Mouse (Mus musculus) limb, embryonic 12.5 days (tissue): Measurements from ENCODE around the gene Nostrin. TPM values are rescaled to one million over a fixed set of nuclear protein-coding genes. Genes with fewer than 3 reads are reported as not detected.

Experiments used
- ATAC-seq: fragments of 200-750 bp; cut with Nextera tagmentation; 2 replicates; pipeline ENCODE4 v1.8.0; 2017; ENCODE audit warnings: low read depth, moderate TSS enrichment; ENCODE audit not compliant: insufficient number of reproducible peaks, insufficient read depth, low FRiP score, low TSS enrichment
- H3K27ac ChIP-seq: fragments of 300-500 bp; sonication (generic); 2 replicates; pipeline ENCODE4 v1.5.1; 2016; ENCODE audit warnings: mild to moderate bottlenecking, moderate library complexity
- H3K27me3 ChIP-seq: fragments of 300-500 bp; sonication (generic); 2 replicates; pipeline ENCODE4 v1.6.1; 2016; ENCODE audit warnings: mild to moderate bottlenecking, moderate library complexity
- H3K36me3 ChIP-seq: fragments of 300-500 bp; sonication (generic); 2 replicates; pipeline ENCODE4 v1.6.1; 2016; ENCODE audit warnings: mild to moderate bottlenecking, moderate library complexity
- H3K4me1 ChIP-seq: fragments of 300-500 bp; sonication (generic); replicated peaks from 2 replicates; pipeline ENCODE4 v1.6.1; 2016
- H3K4me2 ChIP-seq: fragments of 300-500 bp; sonication (generic); 2 replicates; pipeline ENCODE4 v1.6.1; 2016; ENCODE audit warnings: mild to moderate bottlenecking, moderate library complexity
- H3K4me3 ChIP-seq: fragments of 300-500 bp; sonication (generic); replicated peaks from 2 replicates; pipeline ENCODE4 v1.5.1; 2016; ENCODE audit warnings: mild to moderate bottlenecking
- H3K9ac ChIP-seq: fragments of 300-500 bp; sonication (generic); replicated peaks from 2 replicates; pipeline ENCODE4 v1.6.1; 2016; ENCODE audit warnings: mild to moderate bottlenecking, moderate library complexity
- H3K9me3 ChIP-seq: fragments of 300-500 bp; sonication (generic); 2 replicates; pipeline ENCODE4 v1.6.1; 2016; ENCODE audit warnings: mild to moderate bottlenecking, moderate library complexity
- WGBS: fragments of 180-500 bp; shearing (Covaris S2); methylation state at CpG from one replicate; pipeline ENCODE4 v1.1.7; 2016; 5-methylcytosine and 5-hydroxymethylcytosine counted together
- polyA plus RNA-seq: library from polyadenylated mRNA; unstranded; fragments of >200 nt; fragmentation: Nextera tagmentation; extraction: Ambion mirVana; gene quantifications from 2 replicates; pipeline ENCODE4 v1.2.1, GENCODE M21; 2016

The Nostrin gene
- polyA plus RNA-seq, 1 experiment from 2014 or later = 1.9 TPM

DNA sequence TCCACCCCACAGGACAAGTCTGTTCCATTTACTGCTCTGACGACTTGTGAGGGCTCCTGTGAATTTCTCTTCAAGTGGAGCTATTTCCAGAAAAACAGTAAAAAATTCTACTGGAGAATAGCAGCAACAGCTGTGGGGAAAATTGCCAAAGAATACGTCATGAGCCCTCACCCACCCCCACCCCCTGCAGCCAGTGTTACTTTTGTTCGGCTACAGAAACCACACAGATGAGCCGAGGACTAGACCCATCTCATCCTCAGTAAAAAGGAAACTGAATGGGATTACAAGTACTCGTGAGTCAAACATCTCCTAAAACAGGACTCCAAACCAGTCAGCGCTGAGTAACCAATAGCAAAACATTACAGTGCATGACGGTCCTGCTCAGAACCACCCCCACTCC, 25.9 kb upstream of the Nostrin start:
- no peaks in the 10 kb centered on the region for H3K27me3 ChIP-seq
- H3K4me1 ChIP-seq = peaks cover 10% of the 10 kb centered on the region; the same call in 1 of the 2 replicates
- H3K36me3 ChIP-seq = no peaks in the 10 kb centered on the region
- H3K9me3 ChIP-seq = no peaks in the 10 kb centered on the region
- ATAC-seq = no peak
- H3K27ac ChIP-seq = no peak overlapping the region
- no peak overlapping the region for H3K9ac ChIP-seq
- H3K4me3 ChIP-seq = no peak overlapping the region
- WGBS = 62% methylated on average over 7 of the region's 7 CpGs
- H3K4me2 ChIP-seq = no peak overlapping the region

DNA sequence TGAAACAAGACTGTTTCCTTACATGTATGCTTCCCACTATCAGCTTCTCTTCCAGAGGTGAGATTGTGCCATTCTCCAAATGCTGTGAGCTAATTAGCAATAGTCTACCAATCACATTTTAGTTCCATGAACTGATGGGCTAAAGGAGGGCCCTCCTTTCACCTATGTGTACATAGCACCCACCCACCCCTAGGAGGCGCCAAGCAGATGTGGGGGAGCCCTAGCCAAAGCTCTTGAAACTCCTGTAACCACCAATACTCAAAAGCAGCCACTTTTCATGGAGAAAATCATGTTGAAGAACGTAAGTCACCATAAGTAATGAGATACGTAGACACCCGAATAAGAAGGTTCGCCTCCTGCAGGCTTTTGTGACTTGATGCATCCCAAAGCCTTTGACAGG, 23.0 kb upstream of the Nostrin start:
- Histone ChIP-seq H3K36me3 (0 out of 2 replicates have a peak, but pooled peaks cover 8% of the 10 kb centered on the region), H3K9ac (no peak overlapping the region), H3K27me3 (no peaks in the 10 kb centered on the region), H3K4me3 (no peak overlapping the region), H3K4me2 (no peak overlapping the region), H3K4me1 (peaks cover 10% of the 10 kb centered on the region; the same call in 1 of the 2 replicates), H3K9me3 (0 out of 2 replicates have a peak, but pooled peaks cover 7% of the 10 kb centered on the region), H3K27ac (no peak overlapping the region)
- ATAC-seq = no peak
- WGBS = 83% methylated on average over 5 of the region's 5 CpGs

DNA sequence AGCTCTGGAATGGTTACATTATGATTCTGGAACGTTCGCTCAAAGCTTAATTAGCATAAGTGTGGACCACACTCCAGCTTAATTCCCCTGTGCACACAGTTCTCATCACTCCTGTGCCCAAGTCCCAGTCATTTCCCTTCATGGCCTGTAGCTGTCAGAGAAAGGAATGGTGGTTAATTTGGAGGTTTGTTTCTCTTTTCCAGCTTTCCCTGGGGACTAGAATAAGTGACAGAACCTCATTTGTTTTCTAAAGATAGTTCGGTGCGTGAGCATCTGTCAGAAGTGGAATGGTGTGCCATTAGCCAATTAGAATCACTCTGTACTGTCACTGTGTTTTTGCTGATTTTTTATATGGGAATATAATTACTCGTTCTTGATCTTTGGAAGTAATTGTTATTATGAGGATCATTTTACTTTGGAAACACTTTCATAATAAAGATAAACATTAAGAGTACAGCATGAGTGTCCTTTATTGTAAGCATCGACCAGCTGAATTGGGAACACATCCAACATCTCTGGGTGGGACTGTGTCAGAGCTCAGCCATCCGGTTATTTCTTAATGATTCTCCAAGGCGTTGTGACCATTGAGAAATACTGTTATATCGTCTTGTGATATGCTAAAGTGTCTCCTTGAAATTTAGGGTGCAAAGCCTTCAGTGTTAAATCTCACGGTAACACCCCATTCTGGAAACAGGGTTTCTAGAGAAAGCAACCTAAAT, 21.6 kb upstream of the Nostrin start:
- no peak for ATAC-seq
- no peak overlapping the region for H3K4me2 ChIP-seq
- no peak overlapping the region for H3K4me3 ChIP-seq
- H3K9me3 ChIP-seq = 0 out of 2 replicates have a peak, but pooled peaks cover 7% of the 10 kb centered on the region
- H3K27me3 ChIP-seq = no peaks in the 10 kb centered on the region
- H3K9ac ChIP-seq = no peak overlapping the region
- peaks cover 8% of the 10 kb centered on the region; the same call in 1 of the 2 replicates for H3K4me1 ChIP-seq
- no peak overlapping the region for H3K27ac ChIP-seq
- 0 out of 2 replicates have a peak, but pooled peaks cover 8% of the 10 kb centered on the region for H3K36me3 ChIP-seq
- 90% methylated on average over 10 of the region's 10 CpGs for WGBS

GRCm38 (mm10) chr2:69115921-69116320, 19.7 kb upstream of the Nostrin start:
- no peak overlapping the region for H3K4me3 ChIP-seq
- no peaks in the 10 kb centered on the region for H3K4me1 ChIP-seq
- no peak for ATAC-seq
- 0 out of 2 replicates have a peak, but pooled peaks cover 7% of the 10 kb centered on the region for H3K9me3 ChIP-seq
- 90% methylated on average over 3 of the region's 3 CpGs for WGBS
- H3K4me2 ChIP-seq = no peak overlapping the region
- H3K9ac ChIP-seq = no peak overlapping the region
- no peak overlapping the region for H3K27ac ChIP-seq
- H3K36me3 ChIP-seq = 0 out of 2 replicates have a peak, but pooled peaks cover 8% of the 10 kb centered on the region
- no peaks in the 10 kb centered on the region for H3K27me3 ChIP-seq

GRCm38 (mm10) chr2:69116767-69117166, 18.8 kb upstream of the Nostrin start:
- 69% methylated on average over 4 of the region's 4 CpGs for WGBS
- Histone ChIP-seq H3K27ac (no peak overlapping the region), H3K4me2 (no peak overlapping the region), H3K27me3 (no peaks in the 10 kb centered on the region), H3K4me1 (no peaks in the 10 kb centered on the region), H3K9me3 (0 out of 2 replicates have a peak, but pooled peaks cover 7% of the 10 kb centered on the region), H3K36me3 (0 out of 2 replicates have a peak, but pooled peaks cover 8% of the 10 kb centered on the region), H3K9ac (no peak overlapping the region), H3K4me3 (no peak overlapping the region)
- ATAC-seq = no peak

GRCm38 (mm10) chr2:69118994-69119393, 16.6 kb upstream of the Nostrin start:
- Histone ChIP-seq H3K4me2 (no peak overlapping the region), H3K9me3 (0 out of 2 replicates have a peak, but pooled peaks cover 7% of the 10 kb centered on the region), H3K36me3 (0 out of 2 replicates have a peak, but pooled peaks cover 8% of the 10 kb centered on the region), H3K9ac (no peak overlapping the region), H3K27ac (no peak overlapping the region), H3K4me1 (no peaks in the 10 kb centered on the region), H3K4me3 (no peak overlapping the region), H3K27me3 (no peaks in the 10 kb centered on the region)
- ATAC-seq = no peak
- WGBS = 89% methylated on average over 1 of the region's 1 CpGs

- no peak overlapping the region for H3K27ac ChIP-seq
Observed at GRCm38 (mm10) chr2:69119718-69120117, 15.9 kb upstream of the Nostrin start.

GRCm38 (mm10) chr2:69121681-69122080, 13.9 kb upstream of the Nostrin start:
- Histone ChIP-seq H3K9ac (no peak overlapping the region), H3K27me3 (no peaks in the 10 kb centered on the region), H3K4me3 (no peak overlapping the region), H3K27ac (no peak overlapping the region), H3K36me3 (no peaks in the 10 kb centered on the region), H3K4me1 (no peaks in the 10 kb centered on the region), H3K4me2 (no peak overlapping the region), H3K9me3 (no peaks in the 10 kb centered on the region)
- ATAC-seq = no peak
- WGBS = 88% methylated on average over 4 of the region's 4 CpGs

More at GRCm38 (mm10) chr2:69119718-69120117, 15.9 kb upstream of the Nostrin start:
- no peak overlapping the region for H3K9ac ChIP-seq
- 20% methylated on average over 2 of the region's 2 CpGs for WGBS
- no peaks in the 10 kb centered on the region for H3K27me3 ChIP-seq
- H3K36me3 ChIP-seq = 0 out of 2 replicates have a peak, but pooled peaks cover 8% of the 10 kb centered on the region
- no peak for ATAC-seq
- 0 out of 2 replicates have a peak, but pooled peaks cover 7% of the 10 kb centered on the region for H3K9me3 ChIP-seq
- H3K4me3 ChIP-seq = no peak overlapping the region
- H3K4me1 ChIP-seq = no peaks in the 10 kb centered on the region
- H3K4me2 ChIP-seq = no peak overlapping the region

DNA sequence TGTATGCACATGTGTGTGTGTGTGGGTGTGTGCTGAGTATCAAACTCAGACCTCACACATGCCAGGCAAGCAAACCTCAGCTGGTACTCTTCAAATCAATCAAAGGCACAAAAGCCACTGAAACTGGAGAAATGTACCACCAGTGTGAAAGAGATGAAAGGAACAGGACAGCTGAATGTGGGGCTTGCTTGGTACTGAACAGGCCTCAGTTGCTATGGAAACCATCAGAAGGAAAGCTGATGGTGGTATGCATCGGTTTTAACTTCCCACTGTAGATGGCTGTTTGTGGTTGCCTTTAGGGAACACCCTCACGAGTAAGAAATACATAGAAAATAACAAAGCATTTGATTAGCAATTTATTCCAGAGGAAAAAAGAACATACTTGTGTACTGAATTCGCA, 10.2 kb upstream of the Nostrin start:
- H3K36me3 ChIP-seq = no peaks in the 10 kb centered on the region

GRCm38 (mm10) chr2:69128321-69128720, 7.3 kb upstream of the Nostrin start:
- H3K4me3 ChIP-seq = no peak overlapping the region
- H3K9me3 ChIP-seq = no peaks in the 10 kb centered on the region
- WGBS = 80% methylated on average over 7 of the region's 7 CpGs
- no peak for ATAC-seq
- no peak overlapping the region for H3K27ac ChIP-seq
- H3K4me2 ChIP-seq = no peak overlapping the region
- no peaks in the 10 kb centered on the region for H3K27me3 ChIP-seq
- no peaks in the 10 kb centered on the region for H3K36me3 ChIP-seq
- H3K9ac ChIP-seq = no peak overlapping the region
- 0 out of 2 replicates have a peak, but pooled peaks cover 3% of the 10 kb centered on the region for H3K4me1 ChIP-seq

More for the DNA sequence above, 10.2 kb upstream of the Nostrin start:
- no peak overlapping the region for H3K4me3 ChIP-seq
- no peak for ATAC-seq
- H3K27me3 ChIP-seq = no peaks in the 10 kb centered on the region
- H3K4me2 ChIP-seq = no peak overlapping the region
- H3K4me1 ChIP-seq = 0 out of 2 replicates have a peak, but pooled peaks cover 3% of the 10 kb centered on the region
- 72% methylated on average over 3 of the region's 3 CpGs for WGBS
- H3K9ac ChIP-seq = no peak overlapping the region
- no peaks in the 10 kb centered on the region for H3K9me3 ChIP-seq
- no peak overlapping the region for H3K27ac ChIP-seq

- Histone ChIP-seq H3K27ac (no peak overlapping the region; the same call in 1 of the 2 replicates), H3K4me2 (no peak overlapping the region), H3K27me3 (no peaks in the 10 kb centered on the region), H3K9me3 (no peaks in the 10 kb centered on the region), H3K9ac (no peak overlapping the region), H3K36me3 (no peaks in the 10 kb centered on the region), H3K4me3 (no peak overlapping the region), H3K4me1 (0 out of 2 replicates have a peak, but pooled peaks cover 3% of the 10 kb centered on the region)
- ATAC-seq = no peak
- WGBS = 71% methylated on average over 10 of the region's 10 CpGs
Observed at GRCm38 (mm10) chr2:69128921-69129395, 6.6 kb upstream of the Nostrin start.
